Mouse (Mus musculus): ENCODE measurements around the gene Lipt2. TPM values are rescaled to one million over a fixed set of nuclear protein-coding genes. Genes with fewer than 3 reads are reported as not detected.
A peak's percentile ranks its signal among the peaks of the same experiment; 100 is the strongest.

Gene Lipt2
- total and polyA plus RNA-seq, 2 experiments from 2014 or later = 16.6 to 17.1 TPM

GRCm38 (mm10) chr7:100150626-100151025 lies 8.5 kb upstream of the Lipt2 start:
- Histone ChIP-seq H3K4me3 (ENCODE audit: low read depth, low read length) (no peak overlapping the region), H3K36me3 (ENCODE audit: insufficient read depth, low read length) (no peaks in the 10 kb centered on the region), H3K27ac (ENCODE audit: low read depth, low read length) (no peak overlapping the region), H3K9ac (replicated peaks; ENCODE audit: low read length, poor library complexity, severe bottlenecking) (no peak overlapping the region), H3K27me3 (ENCODE audit: insufficient read depth, low read length) (no peaks in the 10 kb centered on the region), H3K9me3 (ENCODE audit: low read length) (no peaks in the 10 kb centered on the region), H3K4me1 (ENCODE audit: insufficient read depth, low read length) (no peaks in the 10 kb centered on the region), H3K4me2 (ENCODE audit: low read depth, low read length, poor library complexity, severe bottlenecking) (no peak overlapping the region)
- no peak for ATAC-seq (ENCODE audit: low FRiP score)
- DNase-seq (ENCODE audit: low spot score) = no peak
- 82% methylated on average over 11 of the region's 11 CpGs for WGBS
- no peak for TF ChIP-seq CTCF (IDR thresholded peaks at IDR 0.05)

DNA sequence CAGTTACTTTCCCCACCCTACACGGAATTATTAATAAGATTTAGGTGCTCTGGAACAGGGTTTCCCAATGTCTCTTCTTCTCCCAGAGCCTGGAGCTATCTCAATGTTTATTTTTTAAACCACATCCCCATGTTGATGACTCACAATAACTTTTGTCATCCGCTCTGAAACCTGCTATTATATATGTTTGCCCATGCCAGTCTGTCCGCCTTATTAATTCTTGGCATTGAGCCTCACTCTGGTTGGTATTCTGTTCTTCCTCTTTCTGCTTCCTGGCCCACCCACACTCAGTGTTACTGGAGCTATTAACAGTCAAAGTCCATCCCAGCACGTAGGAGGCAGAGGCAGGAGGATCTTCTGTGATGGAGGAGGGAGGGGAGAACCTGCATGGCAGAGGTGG lies 1.4 kb upstream of the Lipt2 start:
- H3K9me3 ChIP-seq (ENCODE audit: low read length) = no peaks in the 10 kb centered on the region
- no peak for ATAC-seq (ENCODE audit: low FRiP score)
- no peaks in the 10 kb centered on the region for H3K27me3 ChIP-seq (ENCODE audit: insufficient read depth, low read length)
- 80% methylated on average over 4 of the region's 4 CpGs for WGBS
- no peak for TF ChIP-seq CTCF (IDR thresholded peaks at IDR 0.05)
- no peaks in the 10 kb centered on the region for H3K4me1 ChIP-seq (ENCODE audit: insufficient read depth, low read length)
- no peak overlapping the region for H3K9ac ChIP-seq (replicated peaks; ENCODE audit: low read length, poor library complexity, severe bottlenecking)
- no peak for DNase-seq (ENCODE audit: low spot score)
- no peak overlapping the region for H3K4me3 ChIP-seq (ENCODE audit: low read depth, low read length)
- no peak overlapping the region for H3K27ac ChIP-seq (ENCODE audit: low read depth, low read length)
- no peaks in the 10 kb centered on the region for H3K36me3 ChIP-seq (ENCODE audit: insufficient read depth, low read length)
- H3K4me2 ChIP-seq (ENCODE audit: low read depth, low read length, poor library complexity, severe bottlenecking) = no peak overlapping the region

DNA sequence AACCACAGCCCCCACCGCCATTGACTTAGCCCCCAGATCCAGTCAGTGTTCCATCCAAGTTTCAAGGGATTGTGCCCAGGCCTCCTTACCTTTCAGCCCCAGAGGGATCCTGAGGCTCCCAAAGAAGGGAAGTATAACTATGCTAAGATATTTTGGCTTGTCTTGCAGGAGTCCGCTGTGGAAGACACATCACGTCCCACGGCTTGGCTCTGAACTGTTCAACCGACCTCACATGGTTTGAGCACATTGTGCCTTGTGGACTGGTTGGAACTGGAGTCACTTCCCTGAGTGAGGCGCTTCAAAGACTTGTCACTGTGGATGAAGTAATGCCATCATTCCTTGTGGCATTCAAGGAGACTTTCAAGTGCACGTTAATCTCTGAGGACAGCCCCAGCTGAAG lies 929 bp downstream of the Lipt2 start:
- ATAC-seq (ENCODE audit: low FRiP score) = peak; percentile 17; the same call in 1 of the 2 replicates
- Histone ChIP-seq H3K27me3 (ENCODE audit: insufficient read depth, low read length) (no peaks in the 10 kb centered on the region), H3K9ac (replicated peaks; ENCODE audit: low read length, poor library complexity, severe bottlenecking) (peak overlapping the region; percentile 93; the same call in 1 of the 2 replicates), H3K4me3 (ENCODE audit: low read depth, low read length) (peak overlapping the region; percentile 77), H3K27ac (ENCODE audit: low read depth, low read length) (peak overlapping the region; percentile 93; the same call in 1 of the 2 replicates), H3K4me2 (ENCODE audit: low read depth, low read length, poor library complexity, severe bottlenecking) (peak overlapping the region; percentile 84), H3K36me3 (ENCODE audit: insufficient read depth, low read length) (no peaks in the 10 kb centered on the region), H3K4me1 (ENCODE audit: insufficient read depth, low read length) (no peaks in the 10 kb centered on the region), H3K9me3 (ENCODE audit: low read length) (no peaks in the 10 kb centered on the region)
- TF ChIP-seq CTCF (IDR thresholded peaks at IDR 0.05) = no peak
- DNase-seq (ENCODE audit: low spot score) = no peak
- WGBS = 67% methylated on average over 7 of the region's 7 CpGs

GRCm38 (mm10) chr7:100163506-100163905 lies 4.4 kb downstream of the Lipt2 start:
- 79% methylated on average over 4 of the region's 4 CpGs for WGBS
- ATAC-seq (ENCODE audit: low FRiP score) (no peak), DNase-seq (ENCODE audit: low spot score) (no peak)

GRCm38 (mm10) chr7:100168654-100169053 lies 9.6 kb downstream of the Lipt2 start:
- no peaks in the 10 kb centered on the region for H3K36me3 ChIP-seq (ENCODE audit: insufficient read depth, low read length)
- H3K9ac ChIP-seq (replicated peaks; ENCODE audit: low read length, poor library complexity, severe bottlenecking) = no peak overlapping the region
- ATAC-seq (ENCODE audit: low FRiP score) (no peak), DNase-seq (ENCODE audit: low spot score) (no peak)
- H3K27ac ChIP-seq (ENCODE audit: low read depth, low read length) = no peak overlapping the region
- no peak overlapping the region for H3K4me3 ChIP-seq (ENCODE audit: low read depth, low read length)
- TF ChIP-seq CTCF (IDR thresholded peaks at IDR 0.05) = no peak
- 81% methylated on average over 11 of the region's 11 CpGs for WGBS
- no peak overlapping the region for H3K4me2 ChIP-seq (ENCODE audit: low read depth, low read length, poor library complexity, severe bottlenecking)
- no peaks in the 10 kb centered on the region for H3K4me1 ChIP-seq (ENCODE audit: insufficient read depth, low read length)
- H3K27me3 ChIP-seq (ENCODE audit: insufficient read depth, low read length) = no peaks in the 10 kb centered on the region
- no peaks in the 10 kb centered on the region for H3K9me3 ChIP-seq (ENCODE audit: low read length)

More at GRCm38 (mm10) chr7:100163506-100163905, 4.4 kb downstream of the Lipt2 start:
- Histone ChIP-seq H3K36me3 (ENCODE audit: insufficient read depth, low read length) (no peaks in the 10 kb centered on the region), H3K27ac (ENCODE audit: low read depth, low read length) (no peak overlapping the region), H3K9me3 (ENCODE audit: low read length) (no peaks in the 10 kb centered on the region), H3K27me3 (ENCODE audit: insufficient read depth, low read length) (no peaks in the 10 kb centered on the region), H3K4me3 (ENCODE audit: low read depth, low read length) (no peak overlapping the region), H3K4me2 (ENCODE audit: low read depth, low read length, poor library complexity, severe bottlenecking) (no peak overlapping the region), H3K4me1 (ENCODE audit: insufficient read depth, low read length) (no peaks in the 10 kb centered on the region), H3K9ac (replicated peaks; ENCODE audit: low read length, poor library complexity, severe bottlenecking) (no peak overlapping the region)
- TF ChIP-seq CTCF (IDR thresholded peaks at IDR 0.05) = no peak

DNA sequence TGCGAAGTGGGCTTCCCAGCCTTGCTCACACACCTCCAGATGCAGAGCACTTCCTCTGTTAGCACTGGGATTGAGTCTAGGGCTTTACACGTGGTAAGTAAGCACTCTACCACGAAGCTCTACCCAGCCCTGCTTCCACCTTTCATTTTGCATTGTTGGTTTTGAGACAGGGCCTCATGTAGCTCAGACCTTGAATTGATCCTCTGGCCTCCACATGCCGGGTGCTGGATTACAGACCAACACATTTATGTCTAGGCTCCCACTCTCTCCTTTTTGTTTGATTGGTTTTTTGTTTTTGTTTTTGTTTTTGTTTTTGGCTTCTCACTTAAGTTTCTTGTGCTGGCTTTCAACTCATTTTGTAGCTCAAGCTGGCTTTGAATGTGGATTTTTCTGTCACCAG lies 11.7 kb downstream of the Lipt2 start:
- Histone ChIP-seq H3K36me3 (ENCODE audit: insufficient read depth, low read length) (no peaks in the 10 kb centered on the region), H3K4me2 (ENCODE audit: low read depth, low read length, poor library complexity, severe bottlenecking) (no peak overlapping the region), H3K9ac (replicated peaks; ENCODE audit: low read length, poor library complexity, severe bottlenecking) (no peak overlapping the region), H3K27me3 (ENCODE audit: insufficient read depth, low read length) (no peaks in the 10 kb centered on the region), H3K9me3 (ENCODE audit: low read length) (no peaks in the 10 kb centered on the region), H3K4me3 (ENCODE audit: low read depth, low read length) (no peak overlapping the region), H3K27ac (ENCODE audit: low read depth, low read length) (no peak overlapping the region), H3K4me1 (ENCODE audit: insufficient read depth, low read length) (no peaks in the 10 kb centered on the region)
- 61% methylated on average over 4 of the region's 4 CpGs for WGBS
- TF ChIP-seq CTCF (IDR thresholded peaks at IDR 0.05) = no peak
- ATAC-seq (ENCODE audit: low FRiP score) (no peak), DNase-seq (ENCODE audit: low spot score) (no peak)

Measured in midbrain, postnatal 0 days (tissue).